Mouse (Mus musculus) ES-E14 (cell line): Measurements from ENCODE around the gene Mical2. TPM values are rescaled to one million over a fixed set of nuclear protein-coding genes. Genes with fewer than 3 reads are reported as not detected.
A peak's percentile ranks its signal among the peaks of the same experiment; 100 is the strongest.

Experiments used
- DNase-seq: peaks from one replicate; pipeline ENCODE4 v3.0.0-alpha.2; 2013; ENCODE audit warnings: low read depth, low spot score
- H3K27ac ChIP-seq: 2 replicates; pipeline ENCODE4 v1.5.1; 2012; ENCODE audit warnings: low read depth, mild to moderate bottlenecking, low read length, moderate library complexity, mixed read lengths; ENCODE audit not compliant: poor library complexity, insufficient read depth, severe bottlenecking
- H3K36me3 ChIP-seq: 2 replicates; pipeline ENCODE4 v1.6.1; 2012; ENCODE audit warnings: mild to moderate bottlenecking, low read length, moderate library complexity, mixed read lengths; ENCODE audit not compliant: control insufficient read depth, poor library complexity, insufficient read depth, severe bottlenecking
- H3K4me1 ChIP-seq, 2 experiments: fragments of 150-350 bp in 1 of 2; sonication (generic) in 1 of 2; 2 replicates each; pipeline ENCODE4 v1.6.1; 2012; ENCODE audit warnings: low read length in 2 of 2, mild to moderate bottlenecking in 1 of 2, mixed read lengths in 1 of 2; ENCODE audit not compliant: control insufficient read depth in 2 of 2, insufficient read depth in 2 of 2, poor library complexity in 1 of 2
- H3K4me3 ChIP-seq, 2 experiments: fragments of 150-350 bp in 1 of 2; sonication (generic) in 1 of 2; 2 replicates each; pipeline ENCODE4 v1.5.1; 2012; ENCODE audit warnings: low read length in 2 of 2, low read depth in 1 of 2, mild to moderate bottlenecking in 1 of 2, mixed read lengths in 1 of 2; ENCODE audit not compliant: insufficient read depth in 1 of 2, poor library complexity in 1 of 2, severe bottlenecking in 1 of 2
- H3K9ac ChIP-seq: 2 replicates; pipeline ENCODE4 v1.6.1; 2012; ENCODE audit warnings: low read depth, mild to moderate bottlenecking, low read length, mixed read lengths; ENCODE audit not compliant: poor library complexity, insufficient read depth, severe bottlenecking
- H3K9me3 ChIP-seq: fragments of 150-350 bp; sonication (generic); 2 replicates; pipeline ENCODE4 v1.6.1; 2012; ENCODE audit warnings: low read depth, mild to moderate bottlenecking, low read length; ENCODE audit not compliant: control insufficient read depth, insufficient read depth
- CHD2 ChIP-seq: IDR thresholded peaks from 2 replicates; pipeline ENCODE4 v1.6.1; 2014; ENCODE audit warnings: mild to moderate bottlenecking, low read depth, low read length, inconsistent platforms
- HCFC1 ChIP-seq: IDR thresholded peaks from 2 replicates; pipeline ENCODE4 v1.6.1; 2012; ENCODE audit warnings: low read length, inconsistent platforms, borderline replicate concordance; ENCODE audit not compliant: insufficient read depth
- MAFK ChIP-seq: IDR thresholded peaks from 2 replicates; pipeline ENCODE4 v1.6.1; 2014; ENCODE audit warnings: mild to moderate bottlenecking, low read depth, low read length, inconsistent platforms; ENCODE audit not compliant: insufficient read depth
- ZC3H11A ChIP-seq: IDR thresholded peaks from 2 replicates; pipeline ENCODE4 v1.6.1; 2012; ENCODE audit warnings: low read depth, mild to moderate bottlenecking, inconsistent platforms, low read length, borderline replicate concordance
- ZNF384 ChIP-seq: IDR thresholded peaks from 2 replicates; pipeline ENCODE4 v1.6.1; 2012; ENCODE audit warnings: low read depth, low read length, inconsistent platforms
- in situ Hi-C, 2 experiments: fragments of 600-800 bp; cut with MboI; formaldehyde crosslinking; loops; one replicate each; pipeline ENCODE4 v1.15.1; 2025; ENCODE audit warnings: low sequenced_read_pairs in 2 of 2, inconsistent platforms in 1 of 2; ENCODE audit not compliant: unreplicated experiment in 2 of 2
- total RNA-seq: library from RNA; depleted of rRNA; stranded (reverse); fragments of 300-350 nt; gene quantifications from 2 replicates; pipeline ENCODE4 v1.2.3, GENCODE M21; 2012

The Mical2 gene
- total RNA-seq, 1 experiment = 9.9 TPM

DNA sequence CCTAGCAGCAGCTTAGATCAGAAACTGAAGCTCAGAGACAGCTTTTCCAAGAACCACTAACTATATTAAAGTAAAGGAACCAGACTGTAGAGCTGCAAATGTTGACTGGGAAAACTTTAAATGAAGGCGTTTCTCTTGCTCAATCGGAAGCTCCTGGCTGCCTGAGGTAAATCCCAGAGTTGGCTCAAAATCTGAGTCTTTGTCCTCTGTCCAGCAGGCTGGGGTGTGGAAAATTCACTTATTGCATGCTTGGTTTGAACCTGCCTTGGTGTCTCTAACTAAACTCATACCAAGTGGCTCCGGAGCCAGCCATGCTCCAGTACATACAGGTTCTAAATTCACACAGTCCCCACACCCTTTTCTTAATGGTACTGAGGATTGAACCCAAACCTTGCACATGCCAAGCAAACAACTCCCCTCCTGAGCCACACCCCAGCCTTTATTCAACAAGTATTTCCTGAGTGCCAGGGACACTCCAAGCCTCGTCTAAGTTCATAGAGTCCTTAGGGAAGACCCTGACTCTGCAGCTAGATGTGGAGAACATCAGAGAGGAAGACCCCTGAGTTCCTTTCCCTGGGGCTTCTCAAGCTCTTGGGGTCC lies 20.3 kb downstream of the Mical2 start:
- in situ Hi-C loops = no loop called here
- H3K4me3 ChIP-seq = no peak overlapping the region
- H3K4me1 ChIP-seq = no peaks in the 10 kb centered on the region
- no peaks in the 10 kb centered on the region for H3K9me3 ChIP-seq
- TF ChIP-seq MAFK (no peak), ZC3H11A (no peak), ZNF384 (no peak), HCFC1 (no peak), CHD2 (no peak)
- no peak for DNase-seq
- H3K27ac ChIP-seq = no peak overlapping the region
- H3K9ac ChIP-seq = no peak overlapping the region
- H3K36me3 ChIP-seq = no peaks in the 10 kb centered on the region

DNA sequence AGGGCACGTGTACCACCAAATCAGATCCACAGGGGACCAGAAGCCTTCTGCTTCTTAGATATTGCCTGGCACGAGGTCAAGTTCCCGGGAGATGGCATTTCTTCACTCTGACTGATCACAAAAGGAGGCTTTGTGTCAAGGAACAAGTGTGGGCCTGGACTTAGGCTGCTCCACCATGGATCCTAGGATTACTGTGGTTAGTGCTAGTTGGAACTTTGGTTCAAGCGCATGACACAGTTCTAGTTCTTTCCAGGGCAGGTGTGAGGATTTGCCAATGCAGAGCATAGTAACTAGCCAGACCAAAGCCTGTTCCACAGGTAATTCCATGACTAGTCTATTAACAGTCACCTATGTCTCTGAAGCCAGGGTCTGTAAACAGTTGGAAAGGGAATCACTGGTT lies 20.8 kb downstream of the Mical2 start:
- Histone ChIP-seq H3K4me3 (no peak overlapping the region), H3K9me3 (no peaks in the 10 kb centered on the region), H3K36me3 (no peaks in the 10 kb centered on the region), H3K9ac (no peak overlapping the region), H3K4me1 (no peaks in the 10 kb centered on the region), H3K27ac (no peak overlapping the region)
- in situ Hi-C loops = no loop called here
- no peak for DNase-seq
- no peak for TF ChIP-seq MAFK

DNA sequence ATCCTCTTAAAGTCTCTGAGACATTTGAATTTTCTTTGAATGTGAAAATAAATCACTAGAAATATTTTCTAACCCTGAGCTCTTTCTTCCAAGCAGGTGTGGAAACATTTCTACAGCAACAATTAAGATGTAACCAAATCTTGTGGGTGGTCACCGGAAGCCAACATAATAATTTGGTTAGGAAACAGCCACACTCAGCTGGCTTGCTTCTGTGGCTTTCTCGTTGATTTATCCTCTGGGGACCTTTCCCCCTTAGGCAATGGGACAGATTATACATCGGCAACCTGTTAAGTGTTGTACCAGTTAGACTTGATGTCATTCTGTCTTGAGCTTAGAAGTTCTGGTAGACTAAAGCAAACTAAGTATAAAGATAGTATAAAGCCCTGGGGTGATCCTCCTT lies 22.2 kb downstream of the Mical2 start:
- TF ChIP-seq ZNF384 (no peak), ZC3H11A (no peak), HCFC1 (no peak), MAFK (no peak), CHD2 (no peak)

DNA sequence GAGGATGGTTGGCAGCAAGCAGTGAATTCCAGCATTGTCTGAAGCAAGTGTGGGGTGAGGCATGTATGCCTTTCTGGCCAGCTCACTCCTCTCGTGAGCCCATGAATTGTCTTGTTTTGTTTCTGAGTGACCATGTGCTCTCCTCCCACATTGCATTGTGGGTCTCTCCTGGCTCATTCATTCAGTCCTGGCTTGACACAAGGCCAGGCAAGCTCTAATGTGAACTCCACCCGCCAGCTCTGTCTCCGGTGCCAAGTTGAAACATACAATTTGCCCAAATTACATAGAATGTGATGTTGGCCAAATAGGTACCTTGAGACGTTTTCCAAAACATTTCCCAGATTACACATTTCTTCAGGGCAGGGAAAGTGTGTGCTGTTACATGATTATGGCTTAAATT lies 23.8 kb downstream of the Mical2 start:
- H3K27ac ChIP-seq = no peak overlapping the region
- H3K4me1 ChIP-seq = no peaks in the 10 kb centered on the region
- no peak overlapping the region for H3K4me3 ChIP-seq
- in situ Hi-C loops = no loop called here
- no peaks in the 10 kb centered on the region for H3K9me3 ChIP-seq
- H3K36me3 ChIP-seq = no peaks in the 10 kb centered on the region
- H3K9ac ChIP-seq = no peak overlapping the region
- TF ChIP-seq ZNF384 = no peak
- TF ChIP-seq CHD2 = no peak
- TF ChIP-seq ZC3H11A = no peak
- TF ChIP-seq HCFC1 = no peak
- TF ChIP-seq MAFK = no peak
- no peak for DNase-seq

More for the DNA sequence above, 22.2 kb downstream of the Mical2 start:
- Histone ChIP-seq H3K27ac (no peak overlapping the region), H3K9me3 (no peaks in the 10 kb centered on the region), H3K9ac (no peak overlapping the region), H3K4me3 (no peak overlapping the region), H3K36me3 (no peaks in the 10 kb centered on the region), H3K4me1 (no peaks in the 10 kb centered on the region)
- no peak for DNase-seq
- in situ Hi-C loops = no loop called here

DNA sequence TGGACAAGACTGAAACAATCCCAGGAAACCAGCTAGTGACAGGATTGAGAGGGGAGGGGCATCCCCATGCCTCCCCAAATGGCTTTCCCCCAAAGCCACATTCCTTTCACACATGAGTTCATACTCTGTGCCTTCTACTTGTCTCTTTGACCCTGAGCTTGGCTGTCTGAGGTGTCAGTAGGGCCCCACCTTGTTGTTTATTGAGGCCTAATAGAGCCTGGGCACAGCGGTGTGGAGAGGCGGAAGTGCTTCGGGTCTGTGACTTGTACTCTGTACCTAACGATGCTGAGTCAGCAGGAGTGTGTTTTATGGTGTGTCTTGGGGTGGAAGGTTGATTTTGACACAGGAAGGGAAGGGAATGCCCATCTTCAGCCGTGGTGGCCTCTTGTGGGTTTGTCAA lies 26.4 kb downstream of the Mical2 start:
- DNase-seq = no peak
- in situ Hi-C loops = no loop called here
- Histone ChIP-seq H3K9ac (no peak overlapping the region), H3K36me3 (no peaks in the 10 kb centered on the region), H3K4me1 (no peaks in the 10 kb centered on the region), H3K27ac (no peak overlapping the region), H3K9me3 (no peaks in the 10 kb centered on the region), H3K4me3 (no peak overlapping the region)
- TF ChIP-seq CHD2 = no peak
- TF ChIP-seq MAFK = peak; percentile 88
